Mouse (Mus musculus): ENCODE measurements around the gene Olfr641.

Gene Olfr641

GRCm38 (mm10) chr7:104035145-104035544 lies at the start of gene Olfr641:
Gene Olfr641 (plus strand): TSS chr7:104035445.
- TF ChIP-seq NANOG (IDR thresholded peaks at IDR 0.05; ENCODE audit: borderline replicate concordance, low read length) (no peak), CTCF (conservative IDR thresholded peaks at IDR 0.05; ENCODE audit: low read length) (no peak), POU5F1 (IDR thresholded peaks at IDR 0.05; ENCODE audit: borderline replicate concordance, low read length) (no peak)
- Histone ChIP-seq H3K4me3 (replicated peaks; ENCODE audit: low read length) (no peak within 1 kb of the TSS; the same call in 1 of the 2 replicates), H3K27me3 (ENCODE audit: insufficient read depth, low read length) (0 out of 2 replicates have a peak, but pooled peaks cover 3% of the 10 kb centered on the region), H3K36me3 (ENCODE audit: insufficient read depth, low read length) (no peaks in the 10 kb centered on the region), H3K9me3 (ENCODE audit: low read length) (peaks cover 5% of the 10 kb centered on the region), H3K4me1 (replicated peaks; ENCODE audit: low read depth, low read length) (no peaks in the 10 kb centered on the region)

GRCm38 (mm10) chr7:103998446-103998845 lies 36.8 kb upstream of the Olfr641 start, which contains the start of gene Olfr638:
Gene Olfr638 (plus strand): TSS chr7:103998746.
- TF ChIP-seq CTCF (conservative IDR thresholded peaks at IDR 0.05; ENCODE audit: low read length) = no peak
- TF ChIP-seq NANOG (IDR thresholded peaks at IDR 0.05; ENCODE audit: borderline replicate concordance, low read length) = no peak
- no peak for TF ChIP-seq POU5F1 (IDR thresholded peaks at IDR 0.05; ENCODE audit: borderline replicate concordance, low read length)
- Histone ChIP-seq H3K9me3 (ENCODE audit: low read length) (no peaks in the 10 kb centered on the region), H3K27me3 (ENCODE audit: insufficient read depth, low read length) (no peaks in the 10 kb centered on the region), H3K4me1 (replicated peaks; ENCODE audit: low read depth, low read length) (no peaks in the 10 kb centered on the region), H3K36me3 (ENCODE audit: insufficient read depth, low read length) (no peaks in the 10 kb centered on the region), H3K4me3 (replicated peaks; ENCODE audit: low read length) (no peak within 1 kb of the TSS)

DNA sequence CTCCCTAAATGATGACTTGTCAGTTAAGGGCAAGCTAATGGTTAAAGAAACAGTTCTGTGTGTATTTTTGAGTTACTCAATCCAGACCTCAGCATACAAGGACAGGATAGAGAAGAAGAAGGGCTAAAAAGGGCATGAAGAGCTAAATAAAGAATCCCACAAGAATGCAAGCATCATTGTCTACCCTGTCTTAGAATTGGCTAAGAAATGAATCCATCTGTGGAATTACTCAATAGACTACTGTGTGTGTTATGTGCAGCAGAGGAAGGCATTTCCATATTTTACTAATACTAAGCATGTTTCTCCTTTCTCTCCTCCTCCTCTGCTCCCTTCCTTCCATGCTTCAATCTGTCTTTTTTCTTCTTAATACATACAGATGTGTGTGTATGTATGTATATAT lies 36.1 kb upstream of the Olfr641 start:
- Histone ChIP-seq H3K27me3 (ENCODE audit: insufficient read depth, low read length) (no peaks in the 10 kb centered on the region), H3K36me3 (ENCODE audit: insufficient read depth, low read length) (no peaks in the 10 kb centered on the region), H3K4me3 (replicated peaks; ENCODE audit: low read length) (no peak overlapping the region), H3K9me3 (ENCODE audit: low read length) (no peaks in the 10 kb centered on the region), H3K4me1 (replicated peaks; ENCODE audit: low read depth, low read length) (no peaks in the 10 kb centered on the region)
- TF ChIP-seq POU5F1 (IDR thresholded peaks at IDR 0.05; ENCODE audit: borderline replicate concordance, low read length) (no peak), CTCF (conservative IDR thresholded peaks at IDR 0.05; ENCODE audit: low read length) (no peak), NANOG (IDR thresholded peaks at IDR 0.05; ENCODE audit: borderline replicate concordance, low read length) (no peak)

DNA sequence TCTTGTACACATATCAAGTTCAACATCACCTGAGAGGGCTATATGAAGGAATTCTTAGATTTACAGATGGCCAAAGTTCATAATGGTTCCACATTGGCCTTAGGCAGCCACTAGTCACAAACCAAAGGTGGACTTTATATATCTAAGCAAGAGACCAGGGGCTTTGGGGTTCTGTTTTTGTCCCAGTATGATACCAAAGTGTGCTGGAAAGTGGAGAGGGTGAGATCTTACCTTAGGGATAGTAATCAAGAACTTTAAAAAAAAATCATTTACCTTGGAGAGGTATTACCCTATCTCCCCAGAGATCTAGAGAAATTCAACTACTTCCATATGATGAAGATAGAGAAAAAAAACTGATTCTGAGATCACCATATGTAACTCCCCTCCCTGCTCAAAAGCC lies 18.0 kb upstream of the Olfr641 start, which contains the start of gene Olfr639:
Gene Olfr639, minus strand, starts transcription at position 101 of the 400 bp plus-strand sequence.
- Histone ChIP-seq H3K4me1 (replicated peaks; ENCODE audit: low read depth, low read length) (no peaks in the 10 kb centered on the region), H3K4me3 (replicated peaks; ENCODE audit: low read length) (no peak within 1 kb of the TSS), H3K9me3 (ENCODE audit: low read length) (no peaks in the 10 kb centered on the region), H3K27me3 (ENCODE audit: insufficient read depth, low read length) (no peaks in the 10 kb centered on the region), H3K36me3 (ENCODE audit: insufficient read depth, low read length) (no peaks in the 10 kb centered on the region)
- no peak for TF ChIP-seq CTCF (conservative IDR thresholded peaks at IDR 0.05; ENCODE audit: low read length)
- TF ChIP-seq POU5F1 (IDR thresholded peaks at IDR 0.05; ENCODE audit: borderline replicate concordance, low read length) = no peak
- no peak for TF ChIP-seq NANOG (IDR thresholded peaks at IDR 0.05; ENCODE audit: borderline replicate concordance, low read length)

DNA sequence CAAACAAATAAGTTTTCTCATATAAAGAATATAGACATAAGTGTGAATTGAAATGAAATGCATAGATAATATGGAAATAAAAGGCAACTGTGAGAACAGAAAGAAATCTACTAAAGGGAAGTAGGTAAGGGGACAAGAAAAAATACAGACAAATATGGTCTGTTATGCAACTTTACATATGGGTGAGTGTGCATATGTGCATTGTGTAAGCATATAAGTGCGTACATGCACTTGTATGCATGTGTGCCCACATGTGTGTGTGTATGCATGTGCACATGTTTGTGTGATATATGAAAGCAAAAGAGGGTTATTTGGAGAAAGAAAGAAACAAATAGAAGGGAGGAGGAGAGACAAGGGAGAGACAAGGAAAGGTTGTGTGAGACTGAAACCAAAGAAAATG lies 16.3 kb upstream of the Olfr641 start:
- H3K4me3 ChIP-seq (replicated peaks; ENCODE audit: low read length) = no peak overlapping the region

GRCm38 (mm10) chr7:104021651-104022050 lies 13.6 kb upstream of the Olfr641 start:
- Histone ChIP-seq H3K9me3 (ENCODE audit: low read length) (no peaks in the 10 kb centered on the region), H3K36me3 (ENCODE audit: insufficient read depth, low read length) (no peaks in the 10 kb centered on the region), H3K4me3 (replicated peaks; ENCODE audit: low read length) (no peak overlapping the region), H3K27me3 (ENCODE audit: insufficient read depth, low read length) (no peaks in the 10 kb centered on the region), H3K4me1 (replicated peaks; ENCODE audit: low read depth, low read length) (no peaks in the 10 kb centered on the region)
- TF ChIP-seq POU5F1 (IDR thresholded peaks at IDR 0.05; ENCODE audit: borderline replicate concordance, low read length) (no peak), NANOG (IDR thresholded peaks at IDR 0.05; ENCODE audit: borderline replicate concordance, low read length) (no peak), CTCF (conservative IDR thresholded peaks at IDR 0.05; ENCODE audit: low read length) (no peak)

More for the DNA sequence above, 16.3 kb upstream of the Olfr641 start:
- TF ChIP-seq POU5F1 (IDR thresholded peaks at IDR 0.05; ENCODE audit: borderline replicate concordance, low read length) = no peak
- TF ChIP-seq CTCF (conservative IDR thresholded peaks at IDR 0.05; ENCODE audit: low read length) = no peak
- TF ChIP-seq NANOG (IDR thresholded peaks at IDR 0.05; ENCODE audit: borderline replicate concordance, low read length) = no peak
- no peaks in the 10 kb centered on the region for H3K27me3 ChIP-seq (ENCODE audit: insufficient read depth, low read length)
- H3K4me1 ChIP-seq (replicated peaks; ENCODE audit: low read depth, low read length) = no peaks in the 10 kb centered on the region
- no peaks in the 10 kb centered on the region for H3K9me3 ChIP-seq (ENCODE audit: low read length)
- H3K36me3 ChIP-seq (ENCODE audit: insufficient read depth, low read length) = no peaks in the 10 kb centered on the region

DNA sequence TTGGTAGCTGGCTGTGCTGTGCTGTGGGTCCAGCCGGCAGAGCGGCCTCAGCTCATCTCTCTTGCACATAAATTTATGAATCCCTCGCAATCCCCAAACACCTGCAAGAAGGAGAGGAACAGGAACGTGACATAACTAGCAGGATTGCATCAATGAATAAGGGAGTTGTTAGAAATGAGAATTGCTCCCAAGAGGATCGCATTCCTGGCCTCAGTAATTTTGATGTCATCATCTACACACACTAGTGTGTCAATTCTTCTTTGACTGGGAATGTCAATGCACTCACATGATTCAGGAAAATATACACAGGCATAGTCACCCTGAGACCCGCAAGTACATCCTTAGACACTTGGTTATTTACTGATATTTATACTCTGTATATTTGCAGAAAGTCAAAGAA lies 9.8 kb upstream of the Olfr641 start, which contains the start of gene Olfr640:
Gene Olfr640, minus strand, starts transcription at position 101 of the 400 bp plus-strand sequence.
- no peaks in the 10 kb centered on the region for H3K27me3 ChIP-seq (ENCODE audit: insufficient read depth, low read length)
- TF ChIP-seq NANOG (IDR thresholded peaks at IDR 0.05; ENCODE audit: borderline replicate concordance, low read length) = no peak
- TF ChIP-seq POU5F1 (IDR thresholded peaks at IDR 0.05; ENCODE audit: borderline replicate concordance, low read length) = no peak
- TF ChIP-seq CTCF (conservative IDR thresholded peaks at IDR 0.05; ENCODE audit: low read length) = no peak
- H3K36me3 ChIP-seq (ENCODE audit: insufficient read depth, low read length) = no peaks in the 10 kb centered on the region
- no peaks in the 10 kb centered on the region for H3K9me3 ChIP-seq (ENCODE audit: low read length)
- H3K4me1 ChIP-seq (replicated peaks; ENCODE audit: low read depth, low read length) = no peaks in the 10 kb centered on the region
- H3K4me3 ChIP-seq (replicated peaks; ENCODE audit: low read length) = no peak within 1 kb of the TSS

- no peaks in the 10 kb centered on the region for H3K9me3 ChIP-seq (ENCODE audit: low read length)
- no peaks in the 10 kb centered on the region for H3K4me1 ChIP-seq (replicated peaks; ENCODE audit: low read depth, low read length)
- H3K36me3 ChIP-seq (ENCODE audit: insufficient read depth, low read length) = no peaks in the 10 kb centered on the region
- no peak overlapping the region for H3K4me3 ChIP-seq (replicated peaks; ENCODE audit: low read length)
- no peaks in the 10 kb centered on the region for H3K27me3 ChIP-seq (ENCODE audit: insufficient read depth, low read length)
- TF ChIP-seq CTCF (conservative IDR thresholded peaks at IDR 0.05; ENCODE audit: low read length) = no peak
- no peak for TF ChIP-seq NANOG (IDR thresholded peaks at IDR 0.05; ENCODE audit: borderline replicate concordance, low read length)
- no peak for TF ChIP-seq POU5F1 (IDR thresholded peaks at IDR 0.05; ENCODE audit: borderline replicate concordance, low read length)
Observed at GRCm38 (mm10) chr7:104026978-104027377, 8.3 kb upstream of the Olfr641 start.

DNA sequence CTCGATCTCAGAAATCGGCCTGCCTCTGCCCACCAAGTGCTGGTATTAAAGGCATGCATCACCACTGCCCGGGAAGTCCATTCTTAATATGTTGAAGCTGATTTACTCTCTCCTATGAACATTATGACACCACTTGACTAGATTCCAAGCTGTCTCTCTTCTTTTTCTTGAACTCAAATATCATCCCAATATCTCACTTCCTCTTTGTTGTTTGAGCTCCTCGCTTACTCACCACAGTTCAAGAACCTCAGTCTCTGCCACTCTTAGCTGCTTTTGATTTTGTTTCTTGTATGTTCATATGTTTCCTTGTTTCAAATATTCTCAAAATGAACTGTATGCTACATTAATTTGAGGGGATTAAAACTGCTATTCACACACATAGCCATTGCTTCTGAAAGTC lies 15.5 kb downstream of the Olfr641 start:
- H3K9me3 ChIP-seq (ENCODE audit: low read length) = no peaks in the 10 kb centered on the region
- no peaks in the 10 kb centered on the region for H3K27me3 ChIP-seq (ENCODE audit: insufficient read depth, low read length)
- H3K4me3 ChIP-seq (replicated peaks; ENCODE audit: low read length) = no peak overlapping the region
- no peaks in the 10 kb centered on the region for H3K4me1 ChIP-seq (replicated peaks; ENCODE audit: low read depth, low read length)
- no peaks in the 10 kb centered on the region for H3K36me3 ChIP-seq (ENCODE audit: insufficient read depth, low read length)
- TF ChIP-seq CTCF (conservative IDR thresholded peaks at IDR 0.05; ENCODE audit: low read length) = no peak
- no peak for TF ChIP-seq NANOG (IDR thresholded peaks at IDR 0.05; ENCODE audit: borderline replicate concordance, low read length)
- no peak for TF ChIP-seq POU5F1 (IDR thresholded peaks at IDR 0.05; ENCODE audit: borderline replicate concordance, low read length)

Data from E14TG2a.4 (cell line).